ENCODE assay signal across 8 mouse cellular contexts in genomic region chr11:116130488-116131205, GRCm38 (mm10). TPM values are rescaled to one million over a fixed set of nuclear protein-coding genes. Genes with fewer than 3 reads are reported as not detected.
DNase-seq lines count a peak whose midpoint lies in the region; ATAC-seq and TF ChIP-seq lines count a peak whose summit lies in the region.

TSS of gene Trim65 (minus strand) at chr11:116131128.

- H3K4me3 ChIP-seq in bone marrow macrophage, adult 2 months (ENCODE audit: insufficient read depth, low read length) = peak within 1 kb of the TSS; percentile 65
- H3K4me3 ChIP-seq in embryonic fibroblast, embryonic 13.5 days (ENCODE audit: insufficient read depth, low read length) = peak within 1 kb of the TSS; percentile 44
- peak within 1 kb of the TSS; percentile 74 for H3K4me3 ChIP-seq in heart, embryonic 10.5 days
- H3K4me3 ChIP-seq in kidney, embryonic 15.5 days (replicated peaks) = peak within 1 kb of the TSS; percentile 64
- peak within 1 kb of the TSS; percentile 64 for H3K4me3 ChIP-seq in limb, embryonic 15.5 days
- peak within 1 kb of the TSS; percentile 57 for H3K4me3 ChIP-seq in midbrain, postnatal 0 days (ENCODE audit: low read depth, low read length)

- H3K36me3 ChIP-seq in heart, embryonic 10.5 days = peaks cover 57% of the 10 kb centered on the region
- peaks cover 52% of the 10 kb centered on the region for H3K36me3 ChIP-seq in kidney, embryonic 15.5 days
- peaks cover 46% of the 10 kb centered on the region for H3K36me3 ChIP-seq in limb, embryonic 15.5 days
- peaks cover 35% of the 10 kb centered on the region for H3K36me3 ChIP-seq in midbrain, postnatal 0 days (ENCODE audit: insufficient read depth, low read length)

- TF ChIP-seq CTCF in bone marrow macrophage, adult 2 months (IDR thresholded peaks at IDR 0.05; ENCODE audit: low read depth, low read length) = peak; percentile 52; the same call in 1 of the 2 replicates
- TF ChIP-seq CTCF in embryonic fibroblast, embryonic 13.5 days (IDR thresholded peaks at IDR 0.05; ENCODE audit: borderline replicate concordance, insufficient read depth, low read length) = peak; percentile 97
- peak; percentile 95 for TF ChIP-seq CTCF in midbrain, postnatal 0 days (IDR thresholded peaks at IDR 0.05)

- DNase-seq in A20 (ENCODE audit: low read depth, low spot score) = peak; percentile 89
- peak; percentile 93 for DNase-seq in heart, embryonic 10.5 days (ENCODE audit: low spot score)
- DNase-seq in midbrain, postnatal 0 days (ENCODE audit: low spot score) = peak; percentile 93
- peak; percentile 80 to 88 for DNase-seq in spleen, postnatal 10 days (ENCODE audit: low spot score in 2 of 2)

- no peak for TF ChIP-seq POLR2A in bone marrow macrophage, adult 2 months (IDR thresholded peaks at IDR 0.05; ENCODE audit: borderline replicate concordance, low read depth, low read length)
- peak; percentile 71 for TF ChIP-seq POLR2A in embryonic fibroblast, embryonic 13.5 days (IDR thresholded peaks at IDR 0.05; ENCODE audit: low read depth, low read length)

- peak within 1 kb of the TSS; percentile 89 for H3K27ac ChIP-seq in bone marrow macrophage, adult 2 months (ENCODE audit: insufficient read depth, low read depth, low read length)
- peak within 1 kb of the TSS; percentile 42 for H3K27ac ChIP-seq in embryonic fibroblast, embryonic 13.5 days (ENCODE audit: insufficient read depth, low read length)
- H3K27ac ChIP-seq in heart, embryonic 10.5 days = peak within 1 kb of the TSS; percentile 95
- peak within 1 kb of the TSS; percentile 96 for H3K27ac ChIP-seq in kidney, embryonic 15.5 days
- peak within 1 kb of the TSS; percentile 94 for H3K27ac ChIP-seq in limb, embryonic 15.5 days
- peak within 1 kb of the TSS; percentile 89 for H3K27ac ChIP-seq in midbrain, postnatal 0 days (ENCODE audit: low read depth, low read length)

- no peaks in the 10 kb centered on the region for H3K9me3 ChIP-seq in heart, embryonic 10.5 days
- H3K9me3 ChIP-seq in kidney, embryonic 15.5 days (replicated peaks) = no peaks in the 10 kb centered on the region
- H3K9me3 ChIP-seq in limb, embryonic 15.5 days = no peaks in the 10 kb centered on the region
- no peaks in the 10 kb centered on the region for H3K9me3 ChIP-seq in midbrain, postnatal 0 days (ENCODE audit: low read length)

- H3K4me2 ChIP-seq in kidney, embryonic 15.5 days = peak within 1 kb of the TSS; percentile 80
- peak within 1 kb of the TSS; percentile 70 for H3K4me2 ChIP-seq in limb, embryonic 15.5 days
- peak within 1 kb of the TSS; percentile 73 for H3K4me2 ChIP-seq in midbrain, postnatal 0 days (ENCODE audit: low read depth, low read length, poor library complexity, severe bottlenecking)

- H3K9ac ChIP-seq in kidney, embryonic 15.5 days = peak within 1 kb of the TSS; percentile 68
- H3K9ac ChIP-seq in limb, embryonic 15.5 days = peak within 1 kb of the TSS; percentile 63
- H3K9ac ChIP-seq in midbrain, postnatal 0 days (replicated peaks; ENCODE audit: low read length, poor library complexity, severe bottlenecking) = peak within 1 kb of the TSS; percentile 79

- peaks cover 23% of the 10 kb centered on the region for H3K4me1 ChIP-seq in bone marrow macrophage, adult 2 months (ENCODE audit: control insufficient read depth, insufficient read depth, low read length)
- peaks cover 3% of the 10 kb centered on the region; the same call in 1 of the 2 replicates for H3K4me1 ChIP-seq in embryonic fibroblast, embryonic 13.5 days (ENCODE audit: control insufficient read depth, insufficient read depth, low read length)
- peaks cover 52% of the 10 kb centered on the region for H3K4me1 ChIP-seq in heart, embryonic 10.5 days
- peaks cover 51% of the 10 kb centered on the region for H3K4me1 ChIP-seq in kidney, embryonic 15.5 days
- H3K4me1 ChIP-seq in limb, embryonic 15.5 days = peaks cover 65% of the 10 kb centered on the region
- peaks cover 6% of the 10 kb centered on the region; the same call in 1 of the 2 replicates for H3K4me1 ChIP-seq in midbrain, postnatal 0 days (ENCODE audit: insufficient read depth, low read length)

- peak; percentile 85 for ATAC-seq in kidney, embryonic 15.5 days (replicated peaks; ENCODE audit: low FRiP score)
- peak; percentile 79 for ATAC-seq in limb, embryonic 15.5 days (ENCODE audit: insufficient number of reproducible peaks, low FRiP score, low TSS enrichment, low read depth)
- peak; percentile 89 for ATAC-seq in midbrain, postnatal 0 days (ENCODE audit: low FRiP score)

- under 1% methylated on average over 69 of the region's 69 CpGs for WGBS in heart, embryonic 10.5 days
- 1% methylated on average over 69 of the region's 69 CpGs for WGBS in kidney, embryonic 15.5 days
- WGBS in limb, embryonic 15.5 days = under 1% methylated on average over 69 of the region's 69 CpGs
- WGBS in midbrain, postnatal 0 days = 1% methylated on average over 67 of the region's 69 CpGs

- no peaks in the 10 kb centered on the region for H3K27me3 ChIP-seq in heart, embryonic 10.5 days (ENCODE audit: insufficient read depth, poor library complexity, severe bottlenecking)
- no peaks in the 10 kb centered on the region for H3K27me3 ChIP-seq in kidney, embryonic 15.5 days
- H3K27me3 ChIP-seq in limb, embryonic 15.5 days = no peaks in the 10 kb centered on the region
- no peaks in the 10 kb centered on the region for H3K27me3 ChIP-seq in midbrain, postnatal 0 days (ENCODE audit: insufficient read depth, low read length)

RNA-seq across cellular contexts. Expression of gene Trim65, which starts in this region (rescaled TPM):
- polyA plus RNA-seq in bone marrow macrophage, adult 2 months (2012; ENCODE audit: insufficient read depth, insufficient read length, missing spikeins) = 22.4 and 23.4 TPM in 2 replicates
- polyA plus RNA-seq in embryonic fibroblast, embryonic 13.5 days (2011; ENCODE audit: insufficient read length, low read depth, missing spikeins) = 2.8 and 2.9 TPM in 2 replicates
- 3.6 and 3.8 TPM in 2 replicates for polyA plus RNA-seq in heart, embryonic 10.5 days (2016; fragmentation: Nextera tagmentation; extraction: Ambion mirVana)
- 4.5 and 5.4 TPM in 2 replicates for polyA plus RNA-seq in kidney, embryonic 15.5 days (2015; fragmentation: Nextera tagmentation; extraction: Ambion mirVana)
- 4.1 and 4.5 TPM in 2 replicates for polyA plus RNA-seq in limb, embryonic 15.5 days (2015; fragmentation: Nextera tagmentation; extraction: Ambion mirVana)
- total RNA-seq in midbrain, postnatal 0 days (2014; rRNA removed) = 5.7 and 7.6 TPM in 2 replicates
- polyA plus RNA-seq in midbrain, postnatal 0 days (2015; fragmentation: Nextera tagmentation; extraction: Ambion mirVana) = 2.3 TPM in 2 replicates

Comparison
In these comparisons a context has a peak if more than half of its experiments do, and no peak if none do; other contexts are left out.
1. Peak in every context shown above with its lines: DNase-seq, ATAC-seq, H3K4me3 ChIP-seq and H3K27ac ChIP-seq.
2. H3K27ac ChIP-seq: peak in every context shown above with its lines; median percentile 96 in kidney, embryonic 15.5 days; 95 in heart, embryonic 10.5 days; 94 in limb, embryonic 15.5 days; 89 in bone marrow macrophage, adult 2 months; 89 in midbrain, postnatal 0 days; 42 in embryonic fibroblast, embryonic 13.5 days.